Mouse (Mus musculus) neural tube, postnatal 0 days (tissue): Measurements from ENCODE around the gene Gm21409. TPM values are rescaled to one million over a fixed set of nuclear protein-coding genes. Genes with fewer than 3 reads are reported as not detected.

Experiments
- polyA plus RNA-seq: library from polyadenylated mRNA; unstranded; fragments of >200 nt; fragmentation: Nextera tagmentation; extraction: Ambion mirVana; gene quantifications from 2 replicates; pipeline ENCODE4 v1.2.1, GENCODE M21; 2015

Gene Gm21409
- polyA plus RNA-seq = not detected in 2 replicates

DNA sequence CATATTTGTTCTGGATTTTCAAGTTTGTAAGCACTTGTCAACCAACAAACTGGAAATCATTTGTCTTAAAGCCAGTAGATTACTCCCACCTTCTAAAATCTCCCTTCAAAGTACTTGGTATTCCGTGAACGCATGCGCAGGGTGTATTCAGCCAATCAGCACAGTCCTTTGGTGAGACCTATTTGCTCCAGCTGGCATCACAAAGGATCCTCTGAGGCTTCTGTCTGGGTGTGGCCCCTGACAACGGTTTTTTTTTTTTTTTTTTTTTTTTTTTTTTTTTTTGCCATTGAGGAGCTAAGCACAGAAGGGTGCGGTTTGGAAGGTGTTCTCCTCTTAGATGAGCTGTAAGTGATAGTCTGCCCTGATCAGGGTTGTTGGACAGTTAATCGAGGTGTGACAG lies at the start of gene Gm21409:
TSS of gene Gm21409 (plus strand) at position 301 of the 400 bp plus-strand sequence.

Other genes starting within 250 kb of the Gm21409 start
- not detected in 2 replicates for gene Gm21394, start 181.8 kb upstream of the Gm21409 start, polyA plus RNA-seq